Mouse (Mus musculus) myocyte (in vitro differentiated cells): ENCODE measurements at regions not wholly inside any gene's neighbourhood (a gene's known extent, or its start where the extent isn't known, plus 50 kb on each side); places are given as distances from the start of the nearest gene placed in this dataset.

Experiments used
- H3K27me3 ChIP-seq: one replicate; pipeline ENCODE4 v1.6.1; 2011; ENCODE audit not compliant: control insufficient read depth, insufficient read depth, insufficient read length
- H3K36me3 ChIP-seq: one replicate; pipeline ENCODE4 v1.6.1; 2011; ENCODE audit not compliant: control insufficient read depth, insufficient read depth
- H3K4me2 ChIP-seq: one replicate; pipeline ENCODE4 v1.6.1; 2011; ENCODE audit warnings: low read depth, control low read depth
- H3K4me3 ChIP-seq: one replicate; pipeline ENCODE4 v1.5.1; 2011; ENCODE audit warnings: mild to moderate bottlenecking, control low read depth, moderate library complexity
- H3K79me2 ChIP-seq: one replicate; pipeline ENCODE4 v1.6.1; 2011; ENCODE audit not compliant: control insufficient read depth, insufficient read depth
- H3ac ChIP-seq: one replicate; pipeline ENCODE4 v1.6.1; 2011; ENCODE audit not compliant: control insufficient read depth, insufficient read length
- CEBPB ChIP-seq: IDR thresholded peaks from 2 replicates; pipeline ENCODE4 v1.6.1; 2011; ENCODE audit warnings: mild to moderate bottlenecking, moderate library complexity; ENCODE audit not compliant: poor library complexity, insufficient read depth, severe bottlenecking
- E2F4 ChIP-seq: IDR thresholded peaks from one replicate; pipeline ENCODE4 v1.6.1; 2011; ENCODE audit warnings: mild to moderate bottlenecking, control low read depth, moderate library complexity; ENCODE audit not compliant: insufficient read depth
- MAX ChIP-seq: IDR thresholded peaks from one replicate; pipeline ENCODE4 v1.6.1; 2011; ENCODE audit warnings: low read depth, mild to moderate bottlenecking, control low read depth
- MYOD1 ChIP-seq, 3 experiments: IDR thresholded peaks; one replicate each; pipeline ENCODE4 v1.6.1; 2011; ENCODE audit warnings: control low read depth in 2 of 3, low read depth in 2 of 3, mild to moderate bottlenecking in 2 of 3, moderate library complexity in 1 of 3; ENCODE audit not compliant: insufficient read length in 2 of 3, control insufficient read depth in 1 of 3
- MYOG ChIP-seq, 3 experiments: IDR thresholded peaks; one replicate each; pipeline ENCODE4 v1.6.1; 2011; ENCODE audit warnings: control low read depth in 2 of 3, low read depth in 2 of 3, mild to moderate bottlenecking in 2 of 3; ENCODE audit not compliant: insufficient read length in 2 of 3, control insufficient read depth in 1 of 3, insufficient read depth in 1 of 3
- POLR2A ChIP-seq: IDR thresholded peaks from one replicate; pipeline ENCODE4 v1.6.1; 2011; ENCODE audit warnings: low read depth, mild to moderate bottlenecking, control low read depth, moderate library complexity; ENCODE audit not compliant: insufficient read length
- POLR2AphosphoS2 ChIP-seq: IDR thresholded peaks from one replicate; pipeline ENCODE4 v1.6.1; 2011; ENCODE audit warnings: low read depth, control low read depth; ENCODE audit not compliant: insufficient read length
- REST ChIP-seq: IDR thresholded peaks from one replicate; pipeline ENCODE4 v1.6.1; 2011; ENCODE audit warnings: mild to moderate bottlenecking, control low read depth, moderate library complexity; ENCODE audit not compliant: insufficient read depth, insufficient read length
- SRF ChIP-seq: IDR thresholded peaks from one replicate; pipeline ENCODE4 v1.6.1; 2011; ENCODE audit warnings: low read depth; ENCODE audit not compliant: control insufficient read depth, insufficient read length
- TCF12 ChIP-seq: IDR thresholded peaks from one replicate; pipeline ENCODE4 v1.6.1; 2011; ENCODE audit warnings: mild to moderate bottlenecking, control low read depth; ENCODE audit not compliant: poor library complexity, insufficient read depth, severe bottlenecking
- TCF3 ChIP-seq: IDR thresholded peaks from one replicate; pipeline ENCODE4 v1.6.1; 2011; ENCODE audit warnings: low read depth, control low read depth; ENCODE audit not compliant: insufficient read length
- USF1 ChIP-seq: IDR thresholded peaks from one replicate; pipeline ENCODE4 v1.6.1; 2011; ENCODE audit warnings: low read depth, mild to moderate bottlenecking, control low read depth, moderate library complexity

- H3K79me2 ChIP-seq, result no peaks in the 10 kb centered on the region
- H3K27me3 ChIP-seq, result no peaks in the 10 kb centered on the region
- TF ChIP-seq TCF3 (no peak), MYOD1 (IDR thresholded peaks at IDR 0.05; ENCODE audit: control insufficient read depth in 1 of 3, insufficient read length in 2 of 3, low read depth in 2 of 3) (no peak), REST (no peak), MAX (no peak), POLR2AphosphoS2 (no peak), SRF (no peak), MYOG (IDR thresholded peaks at IDR 0.05; ENCODE audit: control insufficient read depth in 1 of 3, insufficient read depth in 1 of 3, insufficient read length in 2 of 3, low read depth in 2 of 3) (no peak), TCF12 (no peak), CEBPB (no peak)
- H3K4me2 ChIP-seq, result no peak overlapping the region
- no peak overlapping the region for H3ac ChIP-seq
- no peaks in the 10 kb centered on the region for H3K36me3 ChIP-seq
- H3K4me3 ChIP-seq, result no peak overlapping the region
These were observed 323.9 kb upstream of the Trib2 start for GRCm38 (mm10) chr12:16140511-16141110.

- Histone ChIP-seq H3K4me2 (no peak overlapping the region), H3K4me3 (no peak overlapping the region), H3K27me3 (no peaks in the 10 kb centered on the region), H3K36me3 (no peaks in the 10 kb centered on the region), H3K79me2 (no peaks in the 10 kb centered on the region), H3ac (no peak overlapping the region)
- TF ChIP-seq CEBPB (no peak), MYOG (IDR thresholded peaks at IDR 0.05; ENCODE audit: control insufficient read depth in 1 of 3, insufficient read depth in 1 of 3, insufficient read length in 2 of 3, low read depth in 2 of 3) (no peak)
These were observed 322.4 kb upstream of the Trib2 start for GRCm38 (mm10) chr12:16139152-16139551.

- no peaks in the 10 kb centered on the region for H3K79me2 ChIP-seq
- TF ChIP-seq SRF (no peak), POLR2A (no peak), USF1 (no peak), E2F4 (no peak), MYOD1 (IDR thresholded peaks at IDR 0.05; ENCODE audit: control insufficient read depth in 1 of 3, insufficient read length in 2 of 3, low read depth in 2 of 3) (no peak), REST (no peak)
- no peaks in the 10 kb centered on the region for H3K27me3 ChIP-seq
- H3ac ChIP-seq, result no peak overlapping the region
- H3K4me2 ChIP-seq, result no peak overlapping the region
- no peak overlapping the region for H3K4me3 ChIP-seq
- H3K36me3 ChIP-seq, result no peaks in the 10 kb centered on the region
These were observed 321.1 kb upstream of the Trib2 start for GRCm38 (mm10) chr12:16137801-16138200.

- H3K4me2 ChIP-seq, result no peak overlapping the region
- no peaks in the 10 kb centered on the region for H3K36me3 ChIP-seq
- no peak overlapping the region for H3ac ChIP-seq
- no peaks in the 10 kb centered on the region for H3K27me3 ChIP-seq
- H3K79me2 ChIP-seq, result no peaks in the 10 kb centered on the region
- no peak overlapping the region for H3K4me3 ChIP-seq
- TF ChIP-seq E2F4 (no peak), MAX (no peak), TCF3 (no peak), TCF12 (no peak), USF1 (no peak), POLR2A (no peak), CEBPB (no peak), MYOD1 (IDR thresholded peaks at IDR 0.05; ENCODE audit: control insufficient read depth in 1 of 3, insufficient read length in 2 of 3, low read depth in 2 of 3) (no peak), REST (no peak), MYOG (IDR thresholded peaks at IDR 0.05; ENCODE audit: control insufficient read depth in 1 of 3, insufficient read depth in 1 of 3, insufficient read length in 2 of 3, low read depth in 2 of 3) (no peak), SRF (no peak), POLR2AphosphoS2 (no peak)
These were observed 319.5 kb upstream of the Trib2 start for GRCm38 (mm10) chr12:16136214-16136671.

GRCm38 (mm10) chr12:16135602-16136213 lies 319.0 kb upstream of the Trib2 start:
- no peak overlapping the region for H3K4me2 ChIP-seq

More at GRCm38 (mm10) chr12:16135602-16136213, 319.0 kb upstream of the Trib2 start:
- Histone ChIP-seq H3K36me3 (no peaks in the 10 kb centered on the region), H3K4me3 (no peak overlapping the region), H3ac (no peak overlapping the region), H3K27me3 (no peaks in the 10 kb centered on the region), H3K79me2 (no peaks in the 10 kb centered on the region)
- no peak for TF ChIP-seq POLR2A
- no peak for TF ChIP-seq SRF
- TF ChIP-seq TCF3, result no peak
- no peak for TF ChIP-seq MAX
- TF ChIP-seq MYOG (IDR thresholded peaks at IDR 0.05; ENCODE audit: control insufficient read depth in 1 of 3, insufficient read depth in 1 of 3, insufficient read length in 2 of 3, low read depth in 2 of 3), result no peak
- no peak for TF ChIP-seq CEBPB
- TF ChIP-seq TCF12, result no peak
- no peak for TF ChIP-seq POLR2AphosphoS2
- no peak for TF ChIP-seq MYOD1 (IDR thresholded peaks at IDR 0.05; ENCODE audit: control insufficient read depth in 1 of 3, insufficient read length in 2 of 3, low read depth in 2 of 3)
- no peak for TF ChIP-seq USF1
- TF ChIP-seq REST, result no peak
- TF ChIP-seq E2F4, result no peak
